Mouse (Mus musculus) spleen, adult 2 months (tissue): Measurements from ENCODE around the gene Gm10134. TPM values are rescaled to one million over a fixed set of nuclear protein-coding genes. Genes with fewer than 3 reads are reported as not detected.
A peak's percentile ranks its signal among the peaks of the same experiment; 100 is the strongest.
"Not testable (repeated sequence)": the region's sequence is repeated elsewhere in the genome, so short reads cannot be mapped to it uniquely, and the experiment has no call there.

Source experiments
- DNase-seq, 2 experiments: peaks; one replicate each; pipeline versions ENCODE4 v3.0.0 to v3.0.0-alpha.2; 2012 to 2021; ENCODE audit warnings: low spot score in 2 of 2, low read depth in 1 of 2
- H3K27ac ChIP-seq: fragments of 200-500 bp; 2 replicates; pipeline ENCODE4 v1.5.1; 2012; ENCODE audit warnings: low read length, inconsistent platforms; ENCODE audit not compliant: insufficient read depth
- H3K27me3 ChIP-seq: fragments of 200-500 bp; 2 replicates; pipeline ENCODE4 v1.6.1; 2012; ENCODE audit warnings: mild to moderate bottlenecking, moderate library complexity, low read length, inconsistent platforms; ENCODE audit not compliant: control insufficient read depth, insufficient read depth
- H3K36me3 ChIP-seq: fragments of 200-500 bp; 2 replicates; pipeline ENCODE4 v1.6.1; 2012; ENCODE audit warnings: mild to moderate bottlenecking, low read length, inconsistent platforms; ENCODE audit not compliant: control insufficient read depth, insufficient read depth
- H3K4me1 ChIP-seq: fragments of 200-500 bp; 2 replicates; pipeline ENCODE4 v1.6.1; 2011; ENCODE audit warnings: inconsistent platforms; ENCODE audit not compliant: control insufficient read depth, insufficient read depth, insufficient read length
- H3K4me3 ChIP-seq: fragments of 200-500 bp; 2 replicates; pipeline ENCODE4 v1.5.1; 2011; ENCODE audit warnings: mild to moderate bottlenecking, inconsistent platforms; ENCODE audit not compliant: insufficient read depth, insufficient read length; ENCODE audit errors: extremely low read depth
- CTCF ChIP-seq: fragments of 200-500 bp; IDR thresholded peaks from 2 replicates; pipeline ENCODE4 v1.5.1; 2011; ENCODE audit warnings: mild to moderate bottlenecking, inconsistent platforms; ENCODE audit not compliant: insufficient read depth, insufficient read length, insufficient replicate concordance; ENCODE audit errors: extremely low read depth
- POLR2A ChIP-seq: fragments of 200-500 bp; IDR thresholded peaks from 2 replicates; pipeline ENCODE4 v1.6.1; 2011; ENCODE audit warnings: low read depth, low read length, inconsistent platforms
- WGBS: fragments of 180-500 bp; shearing (Covaris S2); methylation state at CpG from one replicate; pipeline ENCODE4 v1.1.7; 2018; 5-methylcytosine and 5-hydroxymethylcytosine counted together
- polyA plus RNA-seq: library from polyadenylated mRNA; depleted of rRNA; stranded (reverse); fragments of >200 nt; gene quantifications from 2 replicates; pipeline ENCODE4 v1.2.3, GENCODE M21; 2012

Gene Gm10134
- polyA plus RNA-seq, 1 experiment: 0.46 TPM

DNA sequence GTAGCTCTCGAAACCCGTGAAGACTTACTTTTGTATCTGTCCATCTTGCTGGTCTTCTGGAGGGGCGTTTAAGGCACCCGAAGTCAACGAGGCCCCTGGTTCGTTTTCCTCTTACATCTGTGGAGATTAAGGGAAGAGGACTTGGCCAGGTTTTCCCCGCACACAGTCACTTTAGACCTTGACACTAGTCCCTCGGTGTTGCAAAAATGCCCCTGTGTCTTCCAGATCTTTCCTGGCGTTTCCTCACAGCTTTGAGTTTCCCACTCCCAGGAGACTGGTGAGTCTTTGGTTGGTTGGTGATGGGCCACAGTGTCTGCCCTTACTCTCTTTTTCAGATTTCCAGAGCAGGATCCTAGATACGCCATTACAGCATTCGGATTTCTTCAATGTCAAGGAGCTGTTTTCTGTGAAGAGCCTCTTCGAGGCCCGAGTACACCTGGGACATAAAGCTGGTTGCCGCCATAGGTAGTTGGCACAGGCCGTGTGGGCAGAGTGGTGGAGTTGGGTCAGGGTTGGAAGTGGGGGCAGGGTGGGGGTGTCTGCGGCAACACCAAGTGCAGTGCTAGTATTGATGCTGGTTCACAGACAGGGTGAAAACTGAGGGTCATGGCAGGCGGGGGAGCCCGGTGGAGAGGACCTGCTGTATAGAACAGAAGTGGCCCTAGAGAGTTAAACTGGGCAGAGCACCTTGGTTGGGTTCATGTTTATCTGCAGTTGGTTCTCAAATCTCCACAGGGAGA lies 37.2 kb upstream of the Gm10134 start:
- H3K36me3 ChIP-seq: peaks cover 8% of the 10 kb centered on the region
- 57% methylated on average over 18 of the region's 18 CpGs for WGBS
- TF ChIP-seq POLR2A (no peak), CTCF (no peak)
- peak overlapping the region; percentile 83 for H3K4me3 ChIP-seq
- peaks cover 6% of the 10 kb centered on the region; the same call in 1 of the 2 replicates for H3K4me1 ChIP-seq
- no peaks in the 10 kb centered on the region for H3K27me3 ChIP-seq
- no peak overlapping the region for H3K27ac ChIP-seq
- no peak for DNase-seq

DNA sequence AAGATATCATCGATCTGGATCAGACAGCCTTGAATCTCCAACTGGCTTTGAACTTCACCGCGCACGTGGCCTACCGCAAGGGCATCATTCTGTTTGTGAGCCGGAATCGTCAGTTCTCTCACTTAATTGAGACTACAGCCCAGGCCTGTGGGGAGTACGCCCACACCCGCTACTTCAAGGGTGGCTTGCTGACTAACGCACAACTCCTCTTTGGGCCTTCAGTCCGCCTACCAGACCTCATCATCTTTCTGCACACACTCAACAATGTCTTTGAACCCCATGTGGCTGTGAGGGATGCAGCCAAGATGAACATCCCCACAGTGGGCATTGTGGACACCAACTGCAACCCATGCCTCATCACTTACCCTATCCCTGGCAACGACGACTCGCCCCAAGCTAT lies 36.4 kb upstream of the Gm10134 start:
- Histone ChIP-seq H3K4me3 (no peak overlapping the region), H3K4me1 (peaks cover 6% of the 10 kb centered on the region; the same call in 1 of the 2 replicates), H3K27ac (no peak overlapping the region), H3K27me3 (no peaks in the 10 kb centered on the region), H3K36me3 (peaks cover 8% of the 10 kb centered on the region)
- TF ChIP-seq CTCF (no peak), POLR2A (no peak)
- 98% methylated on average over 14 of the region's 14 CpGs for WGBS
- DNase-seq: no peak

DNA sequence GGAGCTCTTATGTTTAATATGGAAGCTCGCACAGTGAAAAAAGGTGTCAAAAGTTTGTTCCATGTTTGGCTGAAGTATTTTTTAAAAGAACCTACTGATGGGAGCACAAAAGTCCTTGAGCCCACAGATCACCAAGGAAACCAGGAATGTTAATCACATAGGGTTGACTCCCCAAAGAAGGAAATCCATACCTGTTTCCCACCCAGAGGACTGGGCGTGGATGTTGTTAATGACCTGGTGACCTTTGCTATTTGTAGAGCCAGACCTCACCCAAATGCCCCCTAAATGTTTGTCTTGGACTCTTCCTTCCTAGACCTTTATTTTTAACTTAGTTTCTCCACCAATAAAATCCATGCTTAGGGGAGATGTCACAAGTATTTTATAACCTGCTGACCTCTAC lies 35.3 kb upstream of the Gm10134 start:
- Histone ChIP-seq H3K4me1 (peaks cover 6% of the 10 kb centered on the region; the same call in 1 of the 2 replicates), H3K27ac (no peak overlapping the region), H3K4me3 (no peak overlapping the region), H3K36me3 (peaks cover 8% of the 10 kb centered on the region), H3K27me3 (no peaks in the 10 kb centered on the region)
- 90% methylated on average over 2 of the region's 2 CpGs for WGBS
- DNase-seq: no peak
- TF ChIP-seq POLR2A (no peak), CTCF (no peak)

DNA sequence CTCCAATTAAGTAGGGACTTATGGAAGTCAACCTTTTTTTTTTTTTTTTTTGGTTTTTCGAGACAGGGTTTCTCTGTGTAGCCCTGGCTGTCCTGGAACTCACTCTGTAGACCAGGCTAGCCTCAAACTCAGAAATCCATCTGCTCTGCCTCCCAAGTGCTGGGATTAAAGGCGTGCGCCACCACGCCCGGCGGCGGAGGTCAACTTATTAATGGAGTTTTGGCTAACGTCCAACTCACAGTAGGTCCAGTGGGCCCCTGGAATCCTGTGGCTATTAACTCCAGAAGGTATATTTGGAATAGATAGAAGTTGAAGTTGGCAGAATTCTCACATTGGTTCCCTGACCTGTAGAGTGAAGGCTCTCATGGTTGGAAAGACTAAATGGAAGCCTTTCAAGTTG lies 33.9 kb upstream of the Gm10134 start:
- not testable (repeated sequence) for DNase-seq, H3K36me3 ChIP-seq, H3K27ac ChIP-seq, H3K4me1 ChIP-seq, H3K27me3 ChIP-seq, H3K4me3 ChIP-seq
- 91% methylated on average over 8 of the region's 8 CpGs for WGBS

DNA sequence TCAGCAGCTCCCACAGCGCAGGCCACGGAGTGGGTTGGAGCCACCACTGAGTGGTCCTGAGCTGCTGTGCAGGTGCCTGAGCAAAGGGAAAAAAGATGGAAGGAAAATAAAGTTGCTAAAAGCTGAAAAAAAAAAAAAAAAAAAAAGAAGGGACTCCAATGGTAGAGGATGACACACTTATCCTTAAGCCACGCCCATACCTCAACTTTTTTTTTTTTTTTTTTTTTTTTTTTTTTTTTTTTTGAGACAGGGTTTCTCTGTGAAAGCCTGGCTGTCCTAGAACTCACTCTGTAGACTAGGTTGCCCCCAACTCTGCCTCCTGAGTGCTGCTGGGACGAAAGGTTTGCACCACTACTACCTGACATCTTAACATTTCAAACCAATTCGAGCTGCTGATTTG lies 27.9 kb upstream of the Gm10134 start:
- not testable (repeated sequence) for H3K27me3 ChIP-seq, H3K36me3 ChIP-seq, H3K27ac ChIP-seq, H3K4me1 ChIP-seq, DNase-seq, H3K4me3 ChIP-seq
- WGBS: 87% methylated on average over 5 of the region's 5 CpGs

DNA sequence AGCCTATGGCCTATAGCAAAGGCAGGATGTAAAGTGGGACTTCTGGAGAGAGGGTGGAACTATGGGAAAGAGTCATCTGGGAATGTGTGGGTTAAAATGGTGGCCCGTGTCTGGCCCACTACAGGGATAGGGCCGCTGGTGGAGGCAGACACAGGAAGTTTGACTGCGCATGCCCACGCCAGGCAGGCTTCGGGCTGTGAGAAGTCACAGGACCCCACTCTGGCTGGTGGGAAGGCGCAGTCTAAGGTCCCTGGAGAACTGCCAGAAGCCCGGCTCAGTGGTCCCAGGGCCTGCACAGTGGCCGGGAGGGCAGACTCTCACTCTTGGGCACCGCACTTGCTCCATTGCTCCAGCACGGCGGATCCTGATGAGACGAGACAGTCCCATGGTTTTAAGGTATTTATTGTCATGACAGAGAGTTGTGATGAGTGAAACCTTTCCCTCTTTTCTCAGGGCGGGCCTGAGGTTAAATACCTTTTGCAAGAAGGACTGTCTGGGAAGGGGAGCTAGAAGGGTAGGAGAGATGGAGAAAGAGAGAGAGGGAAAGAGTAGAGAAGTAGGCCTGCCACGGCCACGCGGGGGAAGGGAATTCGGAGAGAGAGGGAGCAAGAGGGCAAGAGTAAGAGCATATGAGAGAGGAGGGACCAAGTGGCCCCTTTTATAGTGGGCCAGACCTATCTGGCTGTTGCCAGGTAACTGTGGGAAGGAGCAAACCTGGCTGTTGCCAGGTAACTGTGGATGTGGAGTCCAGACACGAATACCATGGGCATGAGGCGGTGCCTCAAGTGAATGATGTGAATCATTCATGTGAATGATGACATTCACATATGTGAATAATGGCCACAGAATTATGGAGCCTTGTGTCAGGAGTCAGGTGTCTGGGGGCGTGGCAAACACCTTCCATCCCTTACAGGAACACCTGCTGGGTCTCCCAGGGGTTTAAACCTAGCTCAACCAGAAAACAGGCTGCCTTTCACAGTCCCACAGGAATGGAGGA lies 26.4 kb upstream of the Gm10134 start:
- WGBS: 82% methylated on average over 20 of the region's 20 CpGs
- peak overlapping the region; percentile 30; the same call in 1 of the 2 replicates for H3K4me3 ChIP-seq

DNA sequence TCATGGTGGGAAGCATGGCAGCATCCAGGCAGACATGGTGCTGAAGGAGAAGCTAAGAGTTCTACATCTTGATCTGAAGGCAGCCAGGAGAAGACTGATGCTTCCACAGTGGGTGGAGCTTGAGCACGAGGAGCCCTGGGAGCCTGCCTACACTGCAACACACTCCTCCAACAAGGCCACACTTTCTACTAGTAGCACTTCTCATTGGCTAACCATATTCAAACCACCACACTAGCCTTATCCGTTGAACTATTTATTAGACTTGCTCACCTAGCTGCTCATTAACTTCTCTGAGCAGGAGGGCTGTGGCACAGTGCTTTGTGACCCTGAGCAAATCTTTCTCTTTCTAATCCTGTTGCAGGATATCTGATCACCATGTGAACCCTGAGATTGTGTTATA lies 22.0 kb upstream of the Gm10134 start:
- Histone ChIP-seq H3K4me1 (no peaks in the 10 kb centered on the region), H3K4me3 (no peak overlapping the region), H3K36me3 (no peaks in the 10 kb centered on the region), H3K27me3 (no peaks in the 10 kb centered on the region), H3K27ac (no peak overlapping the region)
- WGBS: 67% methylated on average over 2 of the region's 2 CpGs
- no peak for DNase-seq
- TF ChIP-seq POLR2A (no peak), CTCF (no peak)

More for the DNA sequence above, 26.4 kb upstream of the Gm10134 start:
- H3K36me3 ChIP-seq: no peaks in the 10 kb centered on the region
- TF ChIP-seq CTCF (no peak), POLR2A (no peak)
- no peak overlapping the region for H3K27ac ChIP-seq
- H3K4me1 ChIP-seq: no peaks in the 10 kb centered on the region
- no peak for DNase-seq
- no peaks in the 10 kb centered on the region for H3K27me3 ChIP-seq
